Mouse (Mus musculus): Measurements from ENCODE around the gene Vmp1.

The Vmp1 gene

DNA sequence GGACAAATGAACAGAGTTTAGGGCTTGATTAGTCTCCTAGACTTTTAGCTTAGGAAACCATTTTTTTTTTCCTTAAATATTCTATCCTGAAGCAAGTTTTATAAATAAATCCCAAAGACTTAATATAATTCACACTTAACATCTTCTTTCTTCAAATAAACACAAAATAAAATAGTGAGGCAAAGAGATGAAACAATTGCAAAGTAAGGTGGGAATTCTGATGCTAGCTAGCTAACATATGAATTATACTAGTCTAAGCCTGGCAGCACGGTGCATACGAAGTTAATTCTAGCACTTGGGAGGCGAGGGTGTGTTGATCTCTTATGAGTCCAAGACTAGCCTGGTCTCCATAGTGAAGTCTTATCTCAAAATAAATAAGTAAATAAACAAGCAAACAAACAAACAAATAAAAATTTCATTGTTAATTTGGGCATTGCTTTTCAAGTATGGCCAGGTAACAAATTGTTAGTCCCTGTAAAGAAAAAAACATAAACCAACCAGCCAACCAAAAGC, 100.3 kb downstream of the Vmp1 start:
- no peak for DNase-seq

- no peak for DNase-seq
Measured at GRCm38 (mm10) chr11:86582543-86583260, 100.9 kb downstream of the Vmp1 start.

DNA sequence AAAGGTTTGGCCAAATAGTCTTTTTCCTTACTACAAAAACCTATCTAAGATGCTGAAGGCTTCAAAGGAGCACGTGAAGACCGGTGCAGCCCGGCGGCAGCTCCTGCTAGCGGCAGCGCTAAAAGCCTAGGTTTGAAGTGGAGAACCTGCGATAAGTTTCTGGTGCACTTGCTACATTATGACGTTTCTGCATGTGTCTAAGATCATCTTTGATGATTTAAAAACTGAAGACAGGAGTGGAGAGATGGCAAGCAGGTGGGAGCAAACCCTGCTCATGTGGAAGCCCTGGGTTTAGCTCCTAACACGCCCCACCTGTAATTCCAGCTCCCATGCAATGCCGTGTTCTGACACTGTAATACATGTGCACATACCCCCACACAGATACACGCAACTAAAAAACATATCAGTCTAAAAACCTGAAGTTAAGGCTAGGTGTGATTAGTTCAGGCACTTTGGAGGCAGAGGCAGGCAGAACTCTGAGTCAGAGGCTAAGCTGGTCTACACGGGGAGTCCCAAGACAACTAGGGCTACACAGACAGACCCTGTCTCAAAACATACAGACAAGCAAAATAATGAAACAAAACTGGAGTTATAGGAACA, 101.6 kb downstream of the Vmp1 start:
- DNase-seq: no peak

DNA sequence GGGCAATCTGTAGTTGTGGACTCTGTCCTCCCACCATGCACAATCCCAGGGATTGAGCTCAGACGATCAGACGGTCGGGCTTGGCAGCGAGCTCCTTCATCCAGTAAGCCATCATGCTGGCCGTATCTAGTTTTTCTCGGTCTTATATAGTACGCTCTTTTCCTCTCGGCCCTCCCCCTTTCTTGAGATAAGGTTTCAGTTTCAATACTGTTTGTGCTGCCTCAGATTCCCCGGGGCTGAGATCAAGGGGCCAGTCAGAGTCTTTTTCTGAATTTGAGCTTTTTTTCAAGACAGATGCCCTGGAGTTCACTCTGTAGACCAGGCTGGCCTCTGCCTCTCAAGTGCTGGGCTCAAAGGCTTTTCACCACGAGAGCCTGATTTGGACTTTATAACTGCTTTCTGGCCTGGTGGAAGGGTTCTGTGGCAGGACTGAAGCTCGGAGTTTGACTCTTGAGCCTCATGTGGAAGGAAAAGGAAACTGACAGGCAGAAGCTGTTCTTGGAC, 102.3 kb downstream of the Vmp1 start:
- DNase-seq: no peak

- DNase-seq: no peak
Measured at GRCm38 (mm10) chr11:86580319-86581113, 103.1 kb downstream of the Vmp1 start.

- DNase-seq: no peak
Measured at GRCm38 (mm10) chr11:86579731-86580318, 103.8 kb downstream of the Vmp1 start.

DNA sequence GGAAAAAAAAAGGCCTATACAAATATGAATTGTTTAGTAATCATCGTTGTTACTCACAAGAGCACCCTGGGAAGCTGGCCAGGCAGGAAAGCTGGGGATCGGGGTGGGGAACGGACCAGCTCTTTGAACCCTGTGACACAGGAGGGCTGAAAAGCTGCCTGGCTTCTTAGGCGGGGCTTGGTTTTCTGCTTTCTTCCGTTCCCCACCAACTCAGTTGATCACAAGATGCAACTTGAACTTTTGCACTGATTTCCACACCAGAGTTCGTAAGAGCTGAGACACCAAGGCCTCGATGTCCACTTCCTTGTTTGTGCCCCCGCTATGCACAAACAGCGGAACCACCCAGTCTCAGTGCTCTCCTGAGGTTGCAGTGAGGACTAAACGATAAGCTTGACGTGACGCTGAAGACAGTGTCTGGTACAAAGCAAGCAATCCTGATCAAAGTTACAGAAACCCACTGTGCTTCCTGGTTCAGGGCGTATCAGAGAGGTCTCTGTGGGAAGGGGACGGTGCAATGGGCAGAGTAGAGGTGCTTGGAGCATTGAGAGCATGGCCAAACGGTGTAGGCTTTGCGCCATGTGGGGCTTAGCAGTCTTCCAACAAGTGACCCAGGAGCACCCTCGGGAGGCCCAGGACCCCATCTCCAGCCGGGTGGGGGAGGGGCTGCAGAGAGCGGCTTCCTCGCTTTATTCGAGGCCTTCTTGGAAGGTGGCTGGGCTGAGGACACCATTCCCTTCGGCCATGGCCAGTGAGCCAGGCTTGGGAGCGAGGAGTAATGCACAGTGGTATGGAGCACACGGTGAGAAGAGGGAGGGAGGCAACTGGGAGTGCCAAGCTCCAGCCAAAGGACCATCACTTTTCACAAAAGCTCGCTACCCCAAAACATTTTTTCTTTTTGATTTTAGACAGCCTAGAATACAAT, 104.6 kb downstream of the Vmp1 start:
- DNase-seq: no peak

- DNase-seq: no peak
Measured at GRCm38 (mm10) chr11:86578106-86578808, 105.4 kb downstream of the Vmp1 start.

GRCm38 (mm10) chr11:86577231-86577630, 106.4 kb downstream of the Vmp1 start:
- DNase-seq: no peak

DNA sequence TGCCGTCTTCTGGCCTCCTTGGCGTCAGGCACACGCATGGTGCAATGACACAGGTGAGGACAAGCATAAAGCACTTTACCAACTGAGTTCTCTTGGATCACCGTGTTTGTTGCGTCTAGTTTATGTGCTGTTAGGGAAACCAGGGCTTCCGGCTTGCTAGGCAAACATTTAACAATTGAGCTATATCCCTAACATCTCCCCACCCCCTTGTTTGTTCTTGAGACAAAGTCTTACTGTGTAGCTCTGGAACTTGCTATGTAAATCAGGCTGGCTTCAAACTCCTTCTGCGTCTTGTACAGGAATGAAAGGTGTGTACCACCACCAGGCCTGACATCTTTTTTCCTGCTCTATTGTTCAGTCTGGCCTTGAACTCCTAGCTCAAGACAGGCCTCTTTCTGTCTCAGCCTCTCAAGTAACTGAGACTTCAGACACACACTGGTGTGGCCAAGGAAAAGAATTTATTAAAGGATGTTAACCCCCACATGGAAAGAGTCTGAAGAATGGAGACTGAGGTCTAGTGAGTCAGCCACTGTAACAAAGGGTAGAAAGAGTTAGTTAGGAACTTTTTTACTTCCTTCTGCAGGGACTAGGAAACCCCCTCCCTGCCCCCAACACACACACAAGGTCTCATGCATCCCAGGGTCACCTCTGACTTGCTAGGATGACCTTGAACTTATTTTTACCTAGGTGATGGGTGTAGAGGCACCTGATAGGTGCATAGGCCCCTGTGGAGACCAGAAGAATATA, 107.8 kb downstream of the Vmp1 start:
- no peak for DNase-seq

GRCm38 (mm10) chr11:86574408-86574807, 109.2 kb downstream of the Vmp1 start:
- no peak for DNase-seq

DNA sequence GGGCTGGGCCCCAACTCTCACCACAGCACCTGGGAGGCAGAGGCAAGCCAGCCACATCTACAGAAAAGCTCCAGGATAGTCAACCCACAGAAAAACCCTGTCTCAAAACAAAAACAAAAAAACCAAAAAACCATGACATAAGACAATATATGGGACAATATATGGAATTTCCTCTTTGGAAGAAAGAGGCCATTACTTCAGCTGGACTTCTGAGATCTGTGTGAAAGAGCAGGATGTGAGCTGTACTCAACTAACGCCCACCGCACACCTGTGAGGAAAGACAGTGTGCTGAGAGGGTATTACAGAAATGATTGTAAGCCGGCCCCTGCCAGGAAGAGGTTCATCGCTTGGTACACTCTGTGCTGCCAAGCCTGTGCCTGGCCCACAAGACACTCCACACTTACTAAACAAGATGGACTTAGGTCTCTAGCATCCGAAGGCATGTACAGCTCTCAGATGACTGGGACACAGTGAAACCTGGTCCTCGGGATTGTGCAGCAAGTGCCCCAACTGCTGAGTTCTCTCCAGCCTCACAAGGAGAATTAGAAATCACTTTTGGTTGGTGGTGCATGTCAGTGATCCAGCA, 109.9 kb downstream of the Vmp1 start:
- DNase-seq: no peak

DNA sequence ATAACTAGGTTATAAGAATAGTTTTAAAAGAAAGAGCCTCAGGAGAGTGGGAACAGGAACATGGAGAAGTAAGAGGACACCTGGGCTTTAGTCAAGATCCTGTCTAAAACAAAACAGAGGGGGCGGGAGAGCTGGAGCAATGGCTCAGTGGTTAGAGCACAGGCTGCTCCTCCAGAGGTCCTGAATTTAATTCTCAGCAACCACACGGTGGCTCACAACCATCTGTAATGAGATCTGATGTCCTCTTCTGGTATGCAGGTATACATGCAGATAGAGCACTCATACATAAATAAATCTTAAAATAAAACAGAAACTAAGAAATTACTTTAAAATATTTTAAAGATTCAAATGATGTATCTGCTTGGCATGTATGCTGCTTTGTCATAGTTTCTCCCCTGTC, 111.0 kb downstream of the Vmp1 start:
- no peak for DNase-seq

DNA sequence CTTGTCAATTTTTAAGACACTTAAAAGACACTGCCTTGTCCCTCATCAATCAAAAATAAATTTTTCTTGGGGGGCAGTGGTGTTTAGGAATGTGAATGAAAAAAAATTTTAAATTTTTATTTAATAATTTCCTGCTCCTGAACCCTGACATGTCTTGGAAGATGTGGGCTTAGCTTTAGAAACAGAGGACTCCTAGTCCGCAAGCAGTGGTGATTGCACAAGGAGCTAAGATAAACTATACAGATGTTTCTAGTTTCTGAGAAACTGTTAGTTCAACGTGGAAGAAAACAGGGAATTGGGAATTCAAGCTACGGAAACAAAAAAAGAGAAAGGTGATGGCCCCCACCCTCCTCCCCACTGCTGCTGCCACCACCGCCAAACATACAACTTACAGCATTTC, 111.8 kb downstream of the Vmp1 start:
- DNase-seq: no peak

GRCm38 (mm10) chr11:86571047-86571855, 112.4 kb downstream of the Vmp1 start:
- DNase-seq: no peak

- no peak for DNase-seq
Measured at GRCm38 (mm10) chr11:86570261-86570746, 113.3 kb downstream of the Vmp1 start.

- no peak for DNase-seq
Measured at GRCm38 (mm10) chr11:86568425-86568824, 115.2 kb downstream of the Vmp1 start.

- DNase-seq: no peak
Measured at GRCm38 (mm10) chr11:86558258-86558657, 125.4 kb downstream of the Vmp1 start.

DNA sequence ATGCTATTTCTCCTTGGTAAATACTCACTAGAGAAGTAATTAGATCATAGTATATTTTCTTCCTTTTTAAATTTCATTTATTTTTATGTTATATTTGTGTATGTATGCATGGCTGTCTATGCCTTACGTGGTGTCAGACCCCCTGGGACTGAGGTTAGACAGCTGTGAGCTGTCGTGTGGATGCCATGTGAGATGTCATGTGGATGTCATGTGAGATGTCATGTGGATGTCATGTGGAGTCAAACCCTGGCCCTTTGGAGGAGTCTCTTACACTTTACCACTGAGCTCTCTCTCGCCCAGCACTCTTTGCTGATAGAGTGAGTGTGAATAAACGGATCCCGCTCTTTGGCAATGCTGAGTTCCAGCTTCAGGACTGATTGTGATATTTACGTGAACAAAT, 130.1 kb downstream of the Vmp1 start:
- DNase-seq: no peak
